Mouse (Mus musculus) heart, adult 11 months (tissue): ENCODE measurements at regions not wholly inside any gene's neighbourhood (a gene's known extent, or its start where the extent isn't known, plus 50 kb on each side); places are given as distances from the start of the nearest gene placed in this dataset.
"Not testable (repeated sequence)": the region's sequence is repeated elsewhere in the genome, so short reads cannot be mapped to it uniquely, and the experiment has no call there.

Source experiments
- DNase-seq: peaks from one replicate; pipeline ENCODE4 v3.0.0; 2022

GRCm38 (mm10) chr14:104208040-104208816, 259.6 kb downstream of the Pou4f1 start:
- no peak for DNase-seq

DNA sequence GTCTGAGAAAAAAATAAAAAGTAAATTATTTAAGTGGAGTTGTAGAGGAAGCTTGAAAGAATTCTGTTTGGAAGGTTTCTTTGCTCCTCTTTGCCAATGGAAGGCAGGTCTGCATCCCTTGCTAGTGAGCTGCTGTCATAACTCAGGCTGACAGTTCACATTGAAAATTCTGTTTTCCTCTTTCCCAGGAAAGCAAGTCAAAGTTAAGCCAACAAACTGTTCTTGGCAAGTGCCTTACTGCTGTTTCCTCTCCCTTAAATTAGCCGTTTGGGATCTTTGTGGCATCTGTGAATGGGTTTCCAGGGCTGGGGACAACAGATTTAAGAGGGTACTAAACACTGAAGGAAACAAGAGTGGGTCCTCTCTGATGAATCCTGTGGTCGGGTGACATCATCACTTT, 261.2 kb downstream of the Pou4f1 start:
- no peak for DNase-seq

DNA sequence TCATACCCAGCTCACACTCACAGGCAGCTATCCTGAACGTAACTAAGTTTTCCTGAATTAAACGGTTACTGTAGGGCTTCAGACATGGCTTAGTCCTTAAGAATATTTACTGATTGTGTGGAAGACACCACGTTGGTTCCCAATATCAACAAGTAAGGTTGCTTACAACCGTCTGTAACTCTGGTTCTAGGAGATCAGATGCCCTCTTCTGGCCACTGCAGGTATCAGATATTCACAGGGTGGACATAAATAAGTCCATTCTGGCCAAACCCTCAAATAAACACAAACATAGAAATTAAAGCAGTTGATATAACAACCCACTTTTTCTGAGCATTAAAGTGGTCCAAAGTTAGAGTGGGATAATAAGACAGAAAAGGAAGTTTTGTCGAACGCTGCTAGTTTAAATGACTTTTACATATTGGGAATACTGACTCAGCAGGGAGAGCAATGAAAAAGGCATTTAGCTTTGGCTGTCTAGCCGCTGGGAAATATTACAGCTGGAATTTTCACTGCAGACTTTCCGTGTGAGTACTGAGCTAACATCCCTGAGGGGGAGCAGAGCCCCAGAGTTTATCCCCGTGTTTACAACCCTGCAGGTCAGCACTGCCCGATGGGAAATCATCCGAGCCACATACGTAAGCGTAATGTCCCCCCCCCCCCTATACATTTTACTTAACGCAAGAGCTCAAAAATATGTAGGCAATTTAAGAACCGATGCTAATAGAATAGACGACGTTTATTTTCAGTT, 264.4 kb downstream of the Pou4f1 start:
- no peak for DNase-seq

DNA sequence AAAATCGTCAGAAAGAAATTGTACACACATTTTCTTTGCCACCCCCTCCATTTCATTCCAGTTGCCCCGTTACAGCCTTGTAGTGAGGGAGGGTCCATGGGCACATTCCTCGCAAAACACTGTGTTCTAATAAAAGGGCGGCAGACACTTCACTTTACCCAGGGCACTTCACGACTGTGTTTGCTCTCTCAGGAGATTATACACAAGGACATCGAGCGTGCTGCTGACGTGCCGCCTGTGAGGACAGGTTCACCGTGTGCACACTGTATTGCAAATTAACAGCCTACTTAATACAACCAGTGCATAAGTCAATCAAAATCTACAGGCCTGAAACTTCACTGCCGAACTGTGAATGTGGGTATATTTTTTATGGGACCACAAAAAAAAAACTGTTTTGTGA, 274.6 kb downstream of the Pou4f1 start:
- no peak for DNase-seq

- DNase-seq: no peak
Observed at GRCm38 (mm10) chr14:104175122-104175521, 292.7 kb downstream of the Pou4f1 start.

GRCm38 (mm10) chr14:104146841-104147240, 302.6 kb upstream of the Ednrb start:
- DNase-seq: no peak

DNA sequence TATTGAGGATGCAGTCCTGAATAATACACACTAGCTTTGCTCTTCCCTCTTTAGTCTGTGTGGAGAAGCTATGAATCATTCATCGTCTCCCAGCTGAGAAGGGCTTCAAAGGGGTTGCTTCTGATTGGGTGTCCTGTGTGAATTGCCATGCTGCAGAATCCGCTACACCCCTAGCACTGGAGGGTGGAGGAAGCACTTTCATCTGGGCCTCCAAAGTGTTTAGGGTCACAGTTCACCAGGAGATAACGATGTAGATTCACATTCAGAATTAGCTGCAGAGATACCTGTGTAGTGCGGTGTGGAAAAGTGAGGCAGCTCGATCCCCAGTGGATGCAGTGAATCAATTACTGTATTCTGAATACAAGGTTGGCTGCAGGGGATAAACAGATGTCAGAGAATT, 301.2 kb upstream of the Ednrb start:
- no peak for DNase-seq

DNA sequence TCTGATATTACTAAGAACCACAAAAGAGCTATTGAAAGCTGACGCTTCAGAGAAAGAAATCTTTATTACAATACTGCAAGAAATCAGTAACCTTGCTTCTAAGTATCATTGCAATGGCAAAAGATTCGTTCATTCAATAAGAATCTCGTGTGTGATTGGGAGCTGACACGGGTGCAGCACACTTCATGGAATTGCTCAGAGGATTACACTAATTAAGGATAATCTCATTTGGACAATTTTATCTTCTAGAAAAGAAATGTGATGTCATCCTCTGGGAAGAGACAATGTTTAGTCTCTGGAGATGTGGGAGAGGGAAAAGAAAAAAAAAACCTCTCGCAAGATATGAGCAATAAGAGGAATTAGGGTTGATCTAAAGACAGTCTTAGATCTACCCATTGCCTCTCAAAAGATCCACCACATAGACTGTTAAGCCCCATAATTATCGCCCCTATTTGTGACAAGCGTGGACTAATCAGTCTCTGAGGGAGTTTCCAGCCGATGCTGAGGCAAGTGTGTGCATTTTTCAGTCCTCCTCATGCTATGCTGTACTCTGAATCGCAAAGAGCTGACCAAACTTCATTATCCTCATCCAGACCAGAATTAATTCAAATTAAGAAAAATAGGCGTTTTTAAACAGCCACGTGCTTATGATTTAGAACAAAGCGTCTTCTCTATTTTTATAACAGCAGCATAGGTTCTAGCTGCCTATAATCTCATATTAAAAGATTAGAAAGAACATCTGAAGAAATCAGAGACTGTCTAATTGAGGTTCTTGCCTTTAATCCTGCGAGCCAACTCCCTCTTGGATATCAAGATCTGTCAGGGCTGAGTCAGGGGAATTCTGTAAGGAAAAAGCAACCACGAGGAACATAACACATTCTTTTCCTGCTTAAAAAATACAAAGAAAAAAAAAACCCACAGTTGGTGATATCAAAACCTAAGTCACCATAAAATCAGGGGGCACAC, 271.1 kb upstream of the Ednrb start:
- DNase-seq: no peak

GRCm38 (mm10) chr14:104114182-104114581, 270.0 kb upstream of the Ednrb start:
- no peak for DNase-seq

- no peak for DNase-seq
Observed at GRCm38 (mm10) chr14:104113448-104113847, 269.2 kb upstream of the Ednrb start.

- peak; percentile 11 for DNase-seq
Observed at GRCm38 (mm10) chr14:104086381-104086780, 242.2 kb upstream of the Ednrb start.

DNA sequence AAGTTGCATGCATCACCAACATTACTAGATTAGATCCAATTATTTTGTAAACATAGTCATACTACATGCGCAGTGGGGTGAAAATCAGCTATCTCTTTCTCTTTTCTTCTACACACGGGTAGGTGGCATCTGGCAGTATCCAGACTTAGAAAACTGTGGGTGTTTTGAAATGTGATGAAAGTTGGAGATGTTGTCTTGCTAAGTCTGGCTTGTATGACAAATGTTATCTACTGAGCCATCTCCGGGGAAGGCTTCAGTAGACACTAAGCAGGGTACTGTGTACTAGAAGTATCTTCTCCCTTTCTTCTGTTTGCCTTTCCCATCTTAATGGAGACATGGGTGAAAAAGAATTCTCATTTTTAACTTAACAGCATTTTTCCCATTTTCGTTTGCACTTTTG, 220.0 kb upstream of the Ednrb start:
- not testable (repeated sequence) for DNase-seq

- DNase-seq: no peak
Observed at GRCm38 (mm10) chr14:104053697-104054096, 209.5 kb upstream of the Ednrb start.

- DNase-seq: peak; percentile 87
Observed at GRCm38 (mm10) chr14:104038628-104039325, 194.6 kb upstream of the Ednrb start.

DNA sequence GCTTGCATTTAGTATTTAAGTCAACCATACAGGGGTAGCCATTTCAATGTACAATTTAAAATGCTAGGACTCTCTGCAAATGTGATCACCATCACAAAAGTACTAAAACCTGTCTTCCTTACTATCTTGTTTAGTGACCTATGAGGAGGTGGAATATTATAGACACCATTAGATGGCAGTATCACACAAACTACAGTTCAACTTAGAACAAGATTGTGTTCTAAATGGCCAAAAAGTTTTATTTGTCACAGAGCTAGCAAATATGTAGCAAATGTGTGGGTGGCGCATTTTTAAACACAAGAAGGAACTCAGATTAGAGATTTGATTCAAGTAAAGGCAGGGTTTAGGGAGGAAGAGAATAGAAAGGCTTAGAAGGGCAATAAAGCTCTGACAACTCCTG, 189.4 kb upstream of the Ednrb start:
- DNase-seq: no peak

GRCm38 (mm10) chr14:104030784-104031470, 186.7 kb upstream of the Ednrb start:
- no peak for DNase-seq

DNA sequence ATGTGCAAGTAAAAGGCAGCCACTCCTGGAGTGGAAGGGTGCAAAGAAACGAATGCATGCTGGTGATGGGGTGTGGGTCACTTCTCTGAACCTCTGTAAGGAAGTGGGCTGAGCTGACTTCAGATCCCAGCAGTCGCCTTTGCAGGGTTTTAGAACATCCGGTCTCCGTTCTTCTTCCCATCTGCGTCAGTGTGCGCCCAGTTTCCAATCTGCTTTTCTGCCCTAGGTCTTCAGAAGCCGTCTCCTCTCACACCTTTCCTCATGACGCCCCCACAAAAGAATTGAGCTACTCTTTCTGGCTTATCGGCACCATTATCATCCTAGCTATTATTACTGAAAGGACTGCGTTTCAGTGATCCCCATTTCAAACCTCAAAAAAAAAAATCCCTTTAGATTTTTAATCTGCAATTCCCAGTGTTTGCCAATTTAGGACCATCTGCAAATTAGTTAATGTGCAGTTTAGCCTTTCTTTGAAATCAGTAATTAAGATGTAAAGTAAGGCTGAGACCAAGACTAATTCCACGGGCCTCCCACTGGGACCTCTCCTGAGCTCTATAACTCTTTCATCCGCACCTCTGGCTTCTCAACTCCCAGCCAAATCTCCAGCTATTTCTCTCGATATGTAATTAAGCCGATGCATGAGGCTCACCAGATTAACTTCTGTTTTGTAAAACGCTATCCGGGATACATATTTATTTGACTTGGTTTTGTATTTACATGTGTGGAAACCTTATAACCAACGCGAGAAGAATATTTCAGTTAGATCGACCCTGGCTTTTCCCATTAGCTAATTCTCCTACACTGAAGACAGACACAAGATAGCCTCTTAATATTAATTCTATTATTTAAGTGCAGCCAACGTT, 185.7 kb upstream of the Ednrb start:
- DNase-seq: no peak

DNA sequence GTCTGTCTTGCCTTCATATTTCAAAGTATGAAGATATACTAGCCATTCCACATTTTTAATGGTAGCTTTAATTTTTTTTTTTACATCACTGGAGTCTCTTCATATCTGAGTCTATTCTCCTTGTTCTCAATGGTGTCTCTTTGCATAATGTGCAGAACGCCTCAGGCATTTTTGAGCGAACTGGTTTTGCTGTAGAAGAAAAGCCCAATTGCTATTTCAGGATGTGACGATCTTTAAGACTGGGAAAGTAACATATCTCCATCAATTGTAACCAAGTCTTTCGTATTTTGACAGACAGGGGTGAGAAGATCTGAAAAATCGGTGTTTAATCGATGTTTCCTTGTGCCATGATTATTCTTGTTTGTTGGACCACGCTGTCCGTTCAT, 183.7 kb upstream of the Ednrb start:
- DNase-seq: no peak

DNA sequence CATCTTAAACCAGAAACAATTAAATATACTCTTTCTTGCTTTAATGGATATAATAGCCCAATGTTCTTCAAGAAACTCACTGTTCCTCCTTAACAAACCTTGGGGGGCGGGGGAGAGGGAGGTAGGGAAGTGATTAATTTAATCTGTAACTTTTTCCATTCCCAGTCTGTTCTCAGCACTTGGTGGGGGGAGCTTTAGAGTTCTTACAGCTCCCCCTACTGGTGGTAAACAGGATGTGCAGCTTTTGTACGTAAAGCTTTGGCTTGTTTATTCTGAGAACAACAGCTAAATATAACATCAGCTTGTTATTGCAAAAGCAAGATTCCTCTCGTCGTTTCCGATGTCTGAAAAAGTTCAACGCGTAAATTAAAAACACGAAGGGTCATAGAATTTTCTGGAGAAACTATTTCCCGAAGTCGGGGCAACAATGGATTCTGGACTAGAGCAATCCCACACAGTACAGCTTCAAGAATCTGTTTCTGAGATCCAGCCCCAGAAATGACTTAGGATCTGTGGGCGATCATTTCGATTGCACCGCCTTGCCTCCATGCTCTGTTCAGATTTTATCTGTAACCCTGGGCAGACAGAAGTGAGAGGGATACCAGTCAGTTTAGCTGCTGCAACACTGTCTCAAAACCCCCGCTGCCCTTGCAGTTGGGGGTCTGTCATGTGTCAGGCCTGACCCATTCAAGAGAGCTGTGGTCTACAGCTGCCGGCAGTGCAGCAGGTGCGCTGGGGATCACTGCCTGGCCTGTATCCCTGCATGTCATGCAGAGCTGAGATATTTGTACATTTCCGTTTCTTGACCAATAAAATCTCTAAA, 183.1 kb upstream of the Ednrb start:
- DNase-seq: peak; percentile 91

DNA sequence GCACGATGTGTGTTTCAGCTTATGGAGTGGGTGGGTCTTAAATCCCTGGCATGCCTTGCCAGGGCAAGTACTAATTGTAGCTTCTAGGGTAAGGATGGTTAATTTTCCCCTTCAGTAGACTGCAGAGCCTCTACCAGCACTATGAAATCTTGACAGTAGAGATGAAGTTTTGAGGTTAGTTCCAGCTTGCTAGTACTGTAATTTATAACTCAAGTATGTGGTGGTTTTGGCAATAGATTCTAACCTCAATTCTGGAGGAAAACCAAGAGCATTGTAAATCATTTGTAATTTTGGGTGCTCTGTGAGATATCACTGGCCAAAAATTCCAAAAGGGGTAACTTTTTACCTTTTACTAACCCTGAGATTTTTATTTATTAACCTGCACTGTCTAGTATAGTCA, 164.3 kb upstream of the Ednrb start:
- no peak for DNase-seq
